Mouse (Mus musculus) liver, embryonic 15.5 days (tissue): ENCODE measurements around the gene Skor1. TPM values are rescaled to one million over a fixed set of nuclear protein-coding genes. Genes with fewer than 3 reads are reported as not detected.

Experiments used
- ATAC-seq: fragments of 200-750 bp; cut with Nextera tagmentation; 2 replicates; pipeline ENCODE4 v1.8.0; 2017; ENCODE audit warnings: moderate number of reproducible peaks, mild to moderate bottlenecking, moderate library complexity; ENCODE audit not compliant: insufficient read depth
- H3K27ac ChIP-seq: fragments of 300-500 bp; sonication (generic); replicated peaks from 2 replicates; pipeline ENCODE4 v1.5.1; 2015; ENCODE audit warnings: mild to moderate bottlenecking, inconsistent platforms
- H3K27me3 ChIP-seq: fragments of 300-500 bp; sonication (generic); 2 replicates; pipeline ENCODE4 v1.6.1; 2015; ENCODE audit warnings: mild to moderate bottlenecking, inconsistent platforms
- H3K36me3 ChIP-seq: fragments of 300-500 bp; sonication (generic); replicated peaks from 2 replicates; pipeline ENCODE4 v1.6.1; 2015; ENCODE audit warnings: moderate library complexity, mild to moderate bottlenecking, inconsistent platforms
- H3K4me1 ChIP-seq: fragments of 300-500 bp; sonication (generic); replicated peaks from 2 replicates; pipeline ENCODE4 v1.6.1; 2015; ENCODE audit warnings: inconsistent platforms
- H3K4me2 ChIP-seq: fragments of 300-500 bp; sonication (generic); 2 replicates; pipeline ENCODE4 v1.6.1; 2015; ENCODE audit warnings: moderate library complexity, mild to moderate bottlenecking, inconsistent platforms
- H3K4me3 ChIP-seq: fragments of 300-500 bp; sonication (generic); replicated peaks from 2 replicates; pipeline ENCODE4 v1.5.1; 2015; ENCODE audit warnings: mild to moderate bottlenecking, inconsistent platforms
- H3K9ac ChIP-seq: fragments of 300-500 bp; sonication (generic); 2 replicates; pipeline ENCODE4 v1.6.1; 2015; ENCODE audit warnings: moderate library complexity, mild to moderate bottlenecking, inconsistent platforms
- H3K9me3 ChIP-seq: fragments of 300-500 bp; sonication (generic); replicated peaks from 2 replicates; pipeline ENCODE4 v1.6.1; 2016; ENCODE audit warnings: inconsistent platforms
- WGBS: fragments of 180-500 bp; shearing (Covaris S2); methylation state at CpG from one replicate; pipeline ENCODE4 v1.1.7; 2015; ENCODE audit warnings: mixed read lengths; ENCODE audit not compliant: insufficient replicate concordance; 5-methylcytosine and 5-hydroxymethylcytosine counted together
- polyA plus RNA-seq: library from polyadenylated mRNA; unstranded; fragments of >200 nt; fragmentation: Nextera tagmentation; extraction: Ambion mirVana; gene quantifications from 2 replicates; pipeline ENCODE4 v1.2.1, GENCODE M21; 2015

Skor1 gene
- polyA plus RNA-seq, 1 experiment from 2014 or later, result not detected

- Histone ChIP-seq H3K9me3 (no peaks in the 10 kb centered on the region), H3K36me3 (no peaks in the 10 kb centered on the region), H3K4me1 (0 out of 2 replicates have a peak, but pooled peaks cover 7% of the 10 kb centered on the region), H3K27ac (no peak overlapping the region), H3K27me3 (no peaks in the 10 kb centered on the region), H3K4me2 (no peak overlapping the region), H3K9ac (no peak overlapping the region), H3K4me3 (no peak overlapping the region)
- ATAC-seq, result no peak
- 77% methylated on average over 4 of the region's 4 CpGs for WGBS
Measured at GRCm38 (mm10) chr9:63089141-63089540, 59.6 kb downstream of the Skor1 start.

Other genes with a start within 250 kb of the Skor1 start
- 25.3 and 29.4 TPM in 2 replicates for gene Pias1, start 161.0 kb downstream of the Skor1 start, polyA plus RNA-seq
- 9.2 and 9.4 TPM in 2 replicates for gene Map2k5, start 228.9 kb upstream of the Skor1 start, polyA plus RNA-seq